11 mouse cellular contexts compared by ENCODE assay signal in the genomic region with DNA sequence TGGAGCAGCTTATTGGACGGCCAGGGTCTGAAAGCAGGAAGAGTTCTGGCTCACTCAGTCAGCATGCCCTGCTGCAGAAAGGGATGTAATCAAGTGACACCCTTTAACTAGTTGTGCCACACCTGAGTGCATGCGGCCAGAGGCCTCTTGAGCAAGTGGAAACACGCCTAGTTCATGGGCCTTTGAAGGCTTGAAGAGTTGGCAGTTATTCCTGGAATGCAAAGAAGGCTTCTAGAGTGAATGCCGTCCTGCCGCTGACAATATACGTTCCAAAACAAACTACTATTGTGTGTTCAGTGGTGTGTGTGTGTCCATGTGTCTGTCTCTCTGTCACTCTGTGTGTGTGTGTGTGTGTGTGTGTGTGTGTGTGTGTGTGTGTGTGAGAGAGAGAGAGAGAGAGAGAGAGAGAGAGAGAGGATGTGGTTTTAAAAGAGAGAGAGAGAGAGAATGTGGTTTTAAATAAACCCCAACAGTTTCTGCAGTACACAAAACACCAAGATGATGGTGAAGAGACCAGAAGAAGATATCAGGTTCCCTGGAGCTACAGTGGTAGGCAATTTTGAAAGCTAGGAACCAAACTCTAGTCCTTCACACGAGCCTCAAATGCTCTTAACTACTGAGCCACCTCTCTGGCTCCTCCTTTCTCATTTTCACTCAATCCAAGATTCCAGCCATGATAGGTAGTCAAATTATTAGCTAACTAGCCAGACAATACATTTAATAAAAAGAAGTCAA. TPM values are rescaled to one million over a fixed set of nuclear protein-coding genes. Genes with fewer than 3 reads are reported as not detected.
DNase-seq lines count a peak whose midpoint lies in the region; ATAC-seq lines count a peak whose summit lies in the region.
"Had no signal": no experiment of that assay in that cellular context is flagged by ENCODE, and none has a peak within 500 bp of the region (broad histone marks: within the 10 kb centered on the region; RNA-seq: fewer than 3 reads in every experiment).

No protein-coding gene starts in this region.

- H3K4me1 ChIP-seq in megakaryocyte, embryonic 14.5 days, result peaks cover 56% of the 10 kb centered on the region
- H3K4me1 ChIP-seq: hindbrain, embryonic 12.5 days; neural tube, embryonic 12.5 days had no signal

- ATAC-seq in granulocyte monocyte progenitor cell, adult 5-6 weeks (replicated peaks; ENCODE audit: poor library complexity, severe bottlenecking), result peak; percentile 20; the same call in 1 of the 2 replicates

- H3K36me3 ChIP-seq in megakaryocyte, embryonic 14.5 days (replicated peaks; ENCODE audit: low read length), result peaks cover 26% of the 10 kb centered on the region

- no peaks in the 10 kb centered on the region for H3K27me3 ChIP-seq in megakaryocyte, embryonic 14.5 days (replicated peaks)
- H3K27me3 ChIP-seq: hindbrain, embryonic 12.5 days; neural tube, embryonic 12.5 days had no signal

- peak overlapping the region; percentile 38 for H3K4me3 ChIP-seq in megakaryocyte, embryonic 14.5 days (replicated peaks)
- H3K4me3 ChIP-seq: hindbrain, embryonic 12.5 days; neural tube, embryonic 12.5 days had no signal

- peak; percentile 35 for DNase-seq in urinary bladder, postnatal 14 days (ENCODE audit: low spot score)
- no peak for DNase-seq in urinary bladder, postnatal 25 days (ENCODE audit: low spot score)
- DNase-seq in gastrocnemius, postnatal 36 days, result no peak
- no peak for DNase-seq in cerebellum, postnatal 36 days
- DNase-seq in gastrocnemius, postnatal 10 days, result no peak
- DNase-seq in ovary, postnatal 36 days (ENCODE audit: low spot score), result no peak
- DNase-seq: embryo, embryonic 11 days had no signal

- intact Hi-C loops in gastrocnemius, postnatal 36 days (cut with DNase I), result loop anchor here (10.0 kb wide), 1 partner anchor 717 kb away; no protein-coding TSS in a partner anchor

- peaks cover 9% of the 10 kb centered on the region for H3K9me3 ChIP-seq in megakaryocyte, embryonic 14.5 days

RNA-seq across cellular contexts. Expression of gene 4930453N24Rik, which starts 13.1 kb away (rescaled TPM):
- 26.0 and 32.7 TPM in 2 replicates for total RNA-seq in granulocyte monocyte progenitor cell, adult 5-6 weeks (2014; fragmentation: Nextera tagmentation)
- total RNA-seq in granulocyte monocyte progenitor cell, adult 5-6 weeks (2017), result 21.5 and 25.9 TPM in 2 replicates
- polyA plus RNA-seq in megakaryocyte, embryonic 14.5 days (2012; ENCODE audit: insufficient read depth, low replicate concordance), result 8.1 and 9.1 TPM in 2 replicates
- 10 to 100 TPM; 36.6 to 44.8 TPM for total RNA-seq in gastrocnemius, postnatal 36 days (2021)
- total RNA-seq in gastrocnemius, postnatal 10 days (2021), result 10 to 100 TPM; 22.9 to 25.5 TPM
